Mouse (Mus musculus): ENCODE results near the gene Emc8.

DNA sequence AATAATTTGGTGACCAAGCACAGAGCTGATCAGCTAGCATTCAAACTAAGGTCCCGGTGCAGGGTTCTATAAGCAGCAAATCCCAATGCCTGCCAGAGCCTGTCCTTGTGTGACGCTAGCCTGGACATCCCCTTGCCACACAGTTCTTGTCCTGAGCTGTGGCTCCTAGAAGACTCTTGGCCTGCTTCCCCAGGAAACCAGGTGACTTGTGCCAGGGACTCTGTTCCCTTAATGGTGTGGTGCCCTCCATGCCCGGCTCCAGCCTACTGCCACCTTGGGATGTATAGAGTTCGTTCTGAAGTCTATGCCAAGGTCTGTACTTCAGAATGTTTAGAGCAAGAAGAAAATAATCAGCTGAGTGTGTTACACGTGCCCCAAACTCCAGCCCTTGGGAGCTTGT, 18.2 kb upstream of the Emc8 start:
- TF ChIP-seq TAL1 (IDR thresholded peaks at IDR 0.05; ENCODE audit: low read length) (no peak), GATA1 (IDR thresholded peaks at IDR 0.05; ENCODE audit: low read length) (no peak)
